In genomic region chr4:12655457-12656228, GRCm38 (mm10) we compare ENCODE assay signal across 9 mouse cellular contexts.
DNase-seq lines count a peak whose midpoint lies in the region; ATAC-seq and TF ChIP-seq lines count a peak whose summit lies in the region.
"Had no signal": no experiment of that assay in that cellular context is flagged by ENCODE, and none has a peak within 500 bp of the region (broad histone marks: within the 10 kb centered on the region; RNA-seq: fewer than 3 reads in every experiment).

No protein-coding gene starts in this region.

- no peaks in the 10 kb centered on the region for H3K9me3 ChIP-seq in CH12.LX (replicated peaks; ENCODE audit: low read length)
- no peaks in the 10 kb centered on the region for H3K9me3 ChIP-seq in hindbrain, embryonic 14.5 days (ENCODE audit: control insufficient read depth, low read length)

- in situ Hi-C loops in CH12.LX (cut with MboI; ENCODE audit: low pct_ligation_motif_present, low pct_unique_long_range_greater_than_20kb, low sequenced_read_pairs) = no loop called here

- no peak for TF ChIP-seq RAD21 in CH12.LX (IDR thresholded peaks at IDR 0.05; ENCODE audit: low read depth, low read length)

- no peaks in the 10 kb centered on the region for H3K27me3 ChIP-seq in CH12.LX (replicated peaks)
- H3K27me3 ChIP-seq in hindbrain, embryonic 14.5 days (ENCODE audit: control insufficient read depth, insufficient read depth, low read length) = no peaks in the 10 kb centered on the region

- WGBS in hindbrain, embryonic 14.5 days = 33% methylated on average over 13 of the region's 13 CpGs

- peak overlapping the region; percentile 2; the same call in 1 of the 2 replicates for H3K4me3 ChIP-seq in gastrocnemius, adult 2 months
- H3K4me3 ChIP-seq in CH12.LX (replicated peaks in 1 of 3; ENCODE audit: low read depth in 2 of 3, low read length in 2 of 3, poor library complexity in 1 of 3) = peak overlapping the region in 2 of 3 experiments; percentile 31 to 61
- no peak overlapping the region for H3K4me3 ChIP-seq in hindbrain, embryonic 14.5 days (replicated peaks; ENCODE audit: low read length)

- H3K36me3 ChIP-seq in CH12.LX (replicated peaks in 1 of 2; ENCODE audit: control insufficient read depth in 1 of 2, insufficient read depth in 1 of 2, low read length in 1 of 2) = no peaks in the 10 kb centered on the region
- no peaks in the 10 kb centered on the region for H3K36me3 ChIP-seq in hindbrain, embryonic 14.5 days (replicated peaks; ENCODE audit: control insufficient read depth, insufficient read depth)

- DNase-seq in gastrocnemius, adult 2 months = no peak
- DNase-seq in gastrocnemius, postnatal 10 days = no peak
- DNase-seq in CH12.LX (ENCODE audit: extremely low read depth) (no peak), MN1 (ENCODE audit: low spot score) (no peak)
- no peak for DNase-seq in hindbrain, embryonic 14.5 days (ENCODE audit: low spot score)
- DNase-seq in lung, postnatal 36 days = peak; percentile 32
- no peak for DNase-seq in spleen, adult 12 weeks (ENCODE audit: low spot score)
- no peak for DNase-seq in adrenal gland, postnatal 10 days
- DNase-seq: gastrocnemius, postnatal 36 days had no signal

- no peaks in the 10 kb centered on the region for H3K79me2 ChIP-seq in CH12.LX (replicated peaks; ENCODE audit: control insufficient read depth, extremely low read depth, insufficient read depth, poor library complexity, severe bottlenecking)

- no peak for TF ChIP-seq EP300 in CH12.LX (IDR thresholded peaks at IDR 0.05; ENCODE audit: low read length)

- no peak overlapping the region for H3K27ac ChIP-seq in gastrocnemius, adult 2 months
- 0 out of 2 replicates have a peak overlapping the region, but pooled peaks have one; percentile 13 for H3K27ac ChIP-seq in CH12.LX (ENCODE audit: insufficient read depth, low read depth)
- H3K27ac ChIP-seq in hindbrain, embryonic 14.5 days = peak overlapping the region; percentile 61

- no peak for TF ChIP-seq POLR2A in CH12.LX (IDR thresholded peaks at IDR 0.05; ENCODE audit: low read depth, low read length)

- H3K4me2 ChIP-seq in CH12.LX (ENCODE audit: insufficient read depth, low read depth, poor library complexity, severe bottlenecking) = peak overlapping the region; percentile 81
- H3K4me2 ChIP-seq in hindbrain, embryonic 14.5 days (replicated peaks) = peak overlapping the region; percentile 34

- peaks cover 5 to 39% of the 10 kb centered on the region in 2 experiments; a peak in 3 of 4 replicates for H3K4me1 ChIP-seq in CH12.LX (ENCODE audit: control insufficient read depth in 1 of 2, insufficient read depth in 2 of 2)
- peaks cover 20% of the 10 kb centered on the region; the same call in 1 of the 2 replicates for H3K4me1 ChIP-seq in hindbrain, embryonic 14.5 days (replicated peaks; ENCODE audit: control insufficient read depth, insufficient read depth, low read length)

- intact Hi-C loops in gastrocnemius, adult 2 months (cut with DNase I) = no loop called here

- no peak for TF ChIP-seq CTCF in gastrocnemius, adult 2 months (IDR thresholded peaks at IDR 0.05)
- no peak for TF ChIP-seq CTCF in CH12.LX (conservative IDR thresholded peaks at IDR 0.05 in 1 of 2, IDR thresholded peaks at IDR 0.05 in 1 of 2; ENCODE audit: low read depth in 2 of 2, low read length in 2 of 2)

- peak overlapping the region; percentile 49 for H3K9ac ChIP-seq in CH12.LX (ENCODE audit: insufficient read depth, low read depth)
- H3K9ac ChIP-seq in hindbrain, embryonic 14.5 days = peak overlapping the region; percentile 18; the same call in 1 of the 2 replicates

- peak; percentile 21; the same call in 1 of the 2 replicates for ATAC-seq in hindbrain, embryonic 14.5 days (ENCODE audit: low FRiP score)

- dilution Hi-C loops in CH12.LX (cut with MboI; ENCODE audit: extremely low pct_ligation_motif_present, extremely low pct_unique_long_range_greater_than_20kb, low sequenced_read_pairs) = no loop called here

TF ChIP-seq in CH12.LX, 34 proteins besides CTCF, POLR2A, EP300 and RAD21:
- TF ChIP-seq BHLHE40 (IDR thresholded peaks at IDR 0.05; ENCODE audit: low read depth, low read length) = 0 out of 2 replicates have a peak, but pooled peaks have one; percentile 8
- peak; percentile 64 for TF ChIP-seq ELF1 (IDR thresholded peaks at IDR 0.05; ENCODE audit: low read depth, low read length)
- TF ChIP-seq ZKSCAN1 (IDR thresholded peaks at IDR 0.05; ENCODE audit: borderline replicate concordance, low read depth, low read length) = no peak
